Mouse (Mus musculus) ES-Bruce4 (cell line): ENCODE results near the gene Uspl1. TPM values are rescaled to one million over a fixed set of nuclear protein-coding genes. Genes with fewer than 3 reads are reported as not detected.

ENCODE experiments used
- H3K27ac ChIP-seq: 2 replicates; pipeline ENCODE4 v1.5.1; 2012; ENCODE audit warnings: low read length, inconsistent platforms; ENCODE audit not compliant: insufficient read depth
- H3K27me3 ChIP-seq: 2 replicates; pipeline ENCODE4 v1.6.1; 2012; ENCODE audit warnings: mild to moderate bottlenecking, low read length, inconsistent platforms; ENCODE audit not compliant: control insufficient read depth, poor library complexity, insufficient read depth, severe bottlenecking
- H3K36me3 ChIP-seq: 2 replicates; pipeline ENCODE4 v1.6.1; 2012; ENCODE audit warnings: inconsistent platforms, mild to moderate bottlenecking, low read length, moderate library complexity; ENCODE audit not compliant: control insufficient read depth, poor library complexity, insufficient read depth, severe bottlenecking
- H3K4me1 ChIP-seq: one replicate; pipeline ENCODE4 v1.8.1; 2011; ENCODE audit warnings: low read length; ENCODE audit not compliant: control insufficient read depth, insufficient read depth
- H3K4me3 ChIP-seq: 2 replicates; pipeline ENCODE4 v1.5.1; 2011; ENCODE audit warnings: low read depth, mild to moderate bottlenecking, low read length
- H3K9ac ChIP-seq: 2 replicates; pipeline ENCODE4 v1.6.1; 2012; ENCODE audit warnings: low read depth, mild to moderate bottlenecking, inconsistent platforms; ENCODE audit not compliant: poor library complexity, severe bottlenecking
- H3K9me3 ChIP-seq: replicated peaks from 2 replicates; pipeline ENCODE4 v1.6.1; 2012; ENCODE audit warnings: mild to moderate bottlenecking, low read length, inconsistent platforms; ENCODE audit not compliant: control insufficient read depth, poor library complexity, insufficient read depth, severe bottlenecking
- CTCF ChIP-seq: IDR thresholded peaks from one replicate; pipeline ENCODE4 v1.8.1; 2011; ENCODE audit warnings: low read depth, low read length
- EP300 ChIP-seq: IDR thresholded peaks from 2 replicates; pipeline ENCODE4 v1.6.1; 2011; ENCODE audit warnings: low read depth, low read length; ENCODE audit not compliant: insufficient read depth
- POLR2A ChIP-seq: IDR thresholded peaks from one replicate; pipeline ENCODE4 v1.8.1; 2011; ENCODE audit warnings: low read length; ENCODE audit not compliant: insufficient read depth
- polyA plus RNA-seq: library from polyadenylated mRNA; stranded (reverse); fragments of >200 nt; gene quantifications from 2 replicates; pipeline ENCODE4 v1.2.4, GENCODE M21; 2011; ENCODE audit warnings: low read depth; ENCODE audit not compliant: missing spikeins, insufficient read depth, insufficient read length

Uspl1 gene
- polyA plus RNA-seq, 1 experiment = 63.8 TPM

- Histone ChIP-seq H3K4me1 (no peaks in the 10 kb centered on the region), H3K36me3 (no peaks in the 10 kb centered on the region), H3K9me3 (no peaks in the 10 kb centered on the region), H3K27me3 (no peaks in the 10 kb centered on the region), H3K27ac (no peak overlapping the region), H3K9ac (no peak overlapping the region), H3K4me3 (no peak overlapping the region)
- no peak for TF ChIP-seq EP300
- no peak for TF ChIP-seq CTCF
- no peak for TF ChIP-seq POLR2A
Measured at GRCm38 (mm10) chr5:149174527-149174926, 9.6 kb upstream of the Uspl1 start.

GRCm38 (mm10) chr5:149175736-149176135 lies 8.4 kb upstream of the Uspl1 start:
- TF ChIP-seq EP300 (no peak), CTCF (no peak), POLR2A (no peak)
- Histone ChIP-seq H3K9me3 (no peaks in the 10 kb centered on the region), H3K4me3 (no peak overlapping the region), H3K27ac (no peak overlapping the region), H3K4me1 (no peaks in the 10 kb centered on the region), H3K36me3 (no peaks in the 10 kb centered on the region), H3K9ac (no peak overlapping the region), H3K27me3 (no peaks in the 10 kb centered on the region)

GRCm38 (mm10) chr5:149178095-149178494 lies 6.1 kb upstream of the Uspl1 start:
- TF ChIP-seq CTCF = no peak
- TF ChIP-seq POLR2A = no peak
- TF ChIP-seq EP300 = no peak
- no peaks in the 10 kb centered on the region for H3K27me3 ChIP-seq
- H3K27ac ChIP-seq = no peak overlapping the region
- no peak overlapping the region for H3K9ac ChIP-seq
- H3K4me1 ChIP-seq = no peaks in the 10 kb centered on the region
- no peaks in the 10 kb centered on the region for H3K36me3 ChIP-seq
- H3K9me3 ChIP-seq = no peaks in the 10 kb centered on the region
- H3K4me3 ChIP-seq = no peak overlapping the region

DNA sequence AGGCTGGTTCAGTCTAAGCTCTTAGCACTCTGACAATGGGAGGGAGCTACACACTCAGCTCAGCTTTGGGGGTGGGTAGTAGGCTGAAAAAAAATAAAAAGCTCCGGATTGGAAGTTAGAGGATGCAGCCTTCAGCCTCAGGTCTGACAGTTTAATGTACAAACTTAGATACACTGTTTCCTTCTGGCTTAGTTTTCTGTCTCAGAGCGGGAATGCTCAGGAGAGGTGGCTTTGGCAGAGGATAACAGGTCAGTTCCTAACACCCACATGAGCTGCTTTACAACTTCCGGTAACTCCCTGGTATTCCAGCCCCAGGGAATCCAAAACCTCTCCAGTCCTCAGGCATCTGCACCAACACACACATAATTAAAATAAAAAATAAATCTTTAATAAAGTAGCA lies 4.3 kb upstream of the Uspl1 start:
- no peak overlapping the region for H3K4me3 ChIP-seq
- peak overlapping the region; percentile 9; the same call in 1 of the 2 replicates for H3K9ac ChIP-seq
- H3K27me3 ChIP-seq = no peaks in the 10 kb centered on the region
- H3K36me3 ChIP-seq = no peaks in the 10 kb centered on the region
- H3K4me1 ChIP-seq = no peaks in the 10 kb centered on the region
- no peaks in the 10 kb centered on the region for H3K9me3 ChIP-seq
- TF ChIP-seq EP300 = no peak
- no peak for TF ChIP-seq POLR2A
- no peak for TF ChIP-seq CTCF
- H3K27ac ChIP-seq = 0 out of 2 replicates have a peak overlapping the region, but pooled peaks have one; percentile 23

GRCm38 (mm10) chr5:149182186-149182870 lies 1.8 kb upstream of the Uspl1 start:
- Histone ChIP-seq H3K4me3 (no peak overlapping the region), H3K4me1 (no peaks in the 10 kb centered on the region), H3K36me3 (peaks cover 6% of the 10 kb centered on the region), H3K9ac (no peak overlapping the region), H3K27ac (no peak overlapping the region), H3K27me3 (no peaks in the 10 kb centered on the region), H3K9me3 (no peaks in the 10 kb centered on the region)
- TF ChIP-seq CTCF = no peak
- TF ChIP-seq EP300 = no peak
- TF ChIP-seq POLR2A = no peak

DNA sequence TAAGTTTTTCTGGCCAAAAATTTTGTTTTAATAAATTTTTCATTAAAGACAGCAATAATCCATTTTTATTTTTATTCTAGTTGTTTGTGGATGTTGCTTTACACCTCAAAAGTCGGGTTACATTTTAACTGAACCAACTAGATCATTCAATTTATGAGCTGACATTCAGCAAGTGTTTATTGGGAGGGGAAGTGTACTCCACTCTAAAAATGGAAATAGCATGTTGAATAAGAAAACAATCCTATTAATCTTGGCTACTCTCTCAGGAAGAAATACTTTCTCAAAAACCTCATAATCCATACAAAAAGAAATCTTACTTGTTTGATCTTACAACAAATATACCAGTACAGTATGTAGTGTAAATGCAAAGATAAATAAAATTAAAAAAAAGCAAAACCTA lies 1.0 kb upstream of the Uspl1 start:
- TF ChIP-seq POLR2A = no peak
- no peak for TF ChIP-seq CTCF
- no peak for TF ChIP-seq EP300
- Histone ChIP-seq H3K27me3 (no peaks in the 10 kb centered on the region), H3K4me3 (no peak overlapping the region), H3K9me3 (no peaks in the 10 kb centered on the region), H3K36me3 (peaks cover 8% of the 10 kb centered on the region), H3K4me1 (no peaks in the 10 kb centered on the region), H3K9ac (peak overlapping the region; percentile 96), H3K27ac (no peak overlapping the region)
